Mouse (Mus musculus) ES-Bruce4 (cell line): Measurements from ENCODE around the gene Zfp764.
"Not testable (repeated sequence)": the region's sequence is repeated elsewhere in the genome, so short reads cannot be mapped to it uniquely, and the experiment has no call there.

Experiments
- CTCF ChIP-seq: IDR thresholded peaks from one replicate; pipeline ENCODE4 v1.8.1; 2011; ENCODE audit warnings: low read depth, low read length
- POLR2A ChIP-seq: IDR thresholded peaks from one replicate; pipeline ENCODE4 v1.8.1; 2011; ENCODE audit warnings: low read length; ENCODE audit not compliant: insufficient read depth

DNA sequence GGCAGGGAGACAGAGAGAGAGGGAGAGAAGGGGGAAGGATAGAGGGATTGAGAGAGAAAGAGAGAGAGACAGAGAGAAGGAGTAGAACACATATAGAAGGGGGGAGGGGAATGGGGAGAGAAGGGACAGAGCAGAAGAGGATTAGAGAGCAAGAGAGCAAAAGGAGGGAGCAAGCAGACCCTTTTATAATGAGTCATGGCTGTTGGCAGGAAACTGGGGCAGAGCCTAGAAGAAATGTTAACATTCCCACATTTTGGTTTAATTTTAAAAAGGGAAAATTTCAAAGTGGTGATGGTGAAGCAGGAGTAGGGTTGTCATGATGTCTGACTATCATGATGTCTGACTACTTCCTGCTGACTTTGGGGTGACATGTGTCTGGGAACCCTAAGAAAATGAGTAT, 18.4 kb downstream of the Zfp764 start:
- not testable (repeated sequence) for TF ChIP-seq POLR2A, CTCF
